Mouse (Mus musculus) cerebellum, adult 2 months (tissue): ENCODE measurements around the gene Tm7sf2. TPM values are rescaled to one million over a fixed set of nuclear protein-coding genes. Genes with fewer than 3 reads are reported as not detected.

ENCODE experiments used
- DNase-seq, 2 experiments: peaks; one replicate each; pipeline ENCODE4 v3.0.0; 2021
- H3K27ac ChIP-seq: fragments of 200-500 bp; 2 replicates; pipeline ENCODE4 v1.5.1; 2012; ENCODE audit warnings: low read length, control low read depth, inconsistent platforms; ENCODE audit not compliant: insufficient read depth
- H3K27me3 ChIP-seq: fragments of 200-500 bp; 2 replicates; pipeline ENCODE4 v1.6.1; 2012; ENCODE audit warnings: inconsistent platforms, mild to moderate bottlenecking, low read length, moderate library complexity; ENCODE audit not compliant: control insufficient read depth, insufficient read depth
- H3K4me1 ChIP-seq: fragments of 200-500 bp; 2 replicates; pipeline ENCODE4 v1.6.1; 2011; ENCODE audit warnings: low read length; ENCODE audit not compliant: control insufficient read depth, insufficient read depth
- H3K4me3 ChIP-seq: fragments of 200-500 bp; replicated peaks from 2 replicates; pipeline ENCODE3; 2011; ENCODE audit warnings: mild to moderate bottlenecking, low read depth, low read length, control low read depth; ENCODE audit not compliant: insufficient read depth
- CTCF ChIP-seq: fragments of 200-500 bp; IDR thresholded peaks from 2 replicates; pipeline ENCODE4 v1.5.1; 2011; ENCODE audit warnings: low read depth, mild to moderate bottlenecking, control low read depth, low read length, moderate library complexity, borderline replicate concordance; ENCODE audit not compliant: insufficient read depth
- POLR2A ChIP-seq: fragments of 200-500 bp; IDR thresholded peaks from 2 replicates; pipeline ENCODE4 v1.6.1; 2011; ENCODE audit warnings: low read length, control low read depth, borderline replicate concordance; ENCODE audit not compliant: insufficient read depth
- WGBS: fragments of 180-500 bp; shearing (Covaris S2); methylation state at CpG from one replicate; pipeline ENCODE4 v1.1.7; 2018; 5-methylcytosine and 5-hydroxymethylcytosine counted together
- polyA plus RNA-seq: library from polyadenylated mRNA; depleted of rRNA; stranded (reverse); fragments of >200 nt; gene quantifications from 2 replicates; pipeline ENCODE4 v1.2.3, GENCODE M21; 2012

Tm7sf2 gene
- polyA plus RNA-seq, 1 experiment = 50.8 TPM

GRCm38 (mm10) chr19:6101186-6101585 is 33.0 kb upstream of the Tm7sf2 start:
- no peak for DNase-seq
- H3K4me1 ChIP-seq = no peaks in the 10 kb centered on the region
- no peak overlapping the region for H3K4me3 ChIP-seq
- no peaks in the 10 kb centered on the region for H3K27me3 ChIP-seq
- whole genome bisulfite sequencing = 75% methylated on average over 6 of the region's 6 CpGs
- no peak overlapping the region for H3K27ac ChIP-seq
- no peak for TF ChIP-seq CTCF
- no peak for TF ChIP-seq POLR2A

- no peaks in the 10 kb centered on the region for H3K4me1 ChIP-seq
- DNase-seq = no peak
These were observed 29.7 kb upstream of the Tm7sf2 start for GRCm38 (mm10) chr19:6097847-6098246.

GRCm38 (mm10) chr19:6094119-6094518 is 25.9 kb upstream of the Tm7sf2 start, which contains the start of gene AC131692.1:
Gene AC131692.1, plus strand, starts transcription at chr19:6094419.
- Histone ChIP-seq H3K4me1 (no peaks in the 10 kb centered on the region), H3K4me3 (no peak within 1 kb of the TSS), H3K27ac (no peak within 1 kb of the TSS), H3K27me3 (no peaks in the 10 kb centered on the region)
- WGBS = 83% methylated on average over 7 of the region's 7 CpGs
- TF ChIP-seq POLR2A (no peak), CTCF (no peak)
- DNase-seq = no peak

More at GRCm38 (mm10) chr19:6097847-6098246, 29.7 kb upstream of the Tm7sf2 start:
- Histone ChIP-seq H3K4me3 (no peak overlapping the region), H3K27me3 (no peaks in the 10 kb centered on the region), H3K27ac (no peak overlapping the region)
- WGBS = 84% methylated on average over 3 of the region's 3 CpGs
- TF ChIP-seq CTCF = no peak
- TF ChIP-seq POLR2A = no peak

GRCm38 (mm10) chr19:6088841-6089240 is 20.7 kb upstream of the Tm7sf2 start:
- H3K4me1 ChIP-seq = 0 out of 2 replicates have a peak, but pooled peaks cover 1% of the 10 kb centered on the region
- no peaks in the 10 kb centered on the region for H3K27me3 ChIP-seq
- no peak for DNase-seq
- H3K27ac ChIP-seq = no peak overlapping the region
- no peak overlapping the region for H3K4me3 ChIP-seq
- TF ChIP-seq POLR2A (no peak), CTCF (no peak)
- WGBS = 94% methylated on average over 13 of the region's 13 CpGs

- Histone ChIP-seq H3K27me3 (no peaks in the 10 kb centered on the region), H3K4me3 (no peak overlapping the region), H3K4me1 (0 out of 2 replicates have a peak, but pooled peaks cover 3% of the 10 kb centered on the region), H3K27ac (no peak overlapping the region)
- TF ChIP-seq CTCF (no peak), POLR2A (no peak)
- DNase-seq = peak in 1 of 2 experiments; percentile 18
- WGBS = under 1% methylated on average over 17 of the region's 17 CpGs
These were observed 17.3 kb upstream of the Tm7sf2 start for GRCm38 (mm10) chr19:6085417-6085879.

GRCm38 (mm10) chr19:6084478-6085248 is 16.5 kb upstream of the Tm7sf2 start, which contains the start of the genes Zfpl1 and Cdca5:
Gene Zfpl1, minus strand, starts transcription at chr19:6084956.
Gene Cdca5, plus strand, starts transcription at chr19:6084983.
- WGBS = under 1% methylated on average over 58 of the region's 58 CpGs
- Histone ChIP-seq H3K4me3 (peak within 1 kb of the TSS; percentile 82), H3K4me1 (0 out of 2 replicates have a peak, but pooled peaks cover 3% of the 10 kb centered on the region), H3K27ac (no peak within 1 kb of the TSS), H3K27me3 (no peaks in the 10 kb centered on the region)
- peak; percentile 98 to 99 for DNase-seq
- TF ChIP-seq POLR2A (peak; percentile 53; the same call in 1 of the 2 replicates), CTCF (no peak)

GRCm38 (mm10) chr19:6082156-6082555 is 14.0 kb upstream of the Tm7sf2 start, which contains the start of gene Gm28374:
Gene Gm28374, minus strand, starts transcription at chr19:6082256.
- Histone ChIP-seq H3K27me3 (no peaks in the 10 kb centered on the region), H3K27ac (no peak within 1 kb of the TSS), H3K4me3 (no peak within 1 kb of the TSS), H3K4me1 (0 out of 2 replicates have a peak, but pooled peaks cover 3% of the 10 kb centered on the region)
- no peak for DNase-seq
- 29% methylated on average over 9 of the region's 9 CpGs for WGBS
- no peak for TF ChIP-seq CTCF
- no peak for TF ChIP-seq POLR2A
